Mouse (Mus musculus) MEL (cell line): ENCODE measurements around the gene Nubp2.

ENCODE experiments used
- BHLHE40 ChIP-seq: IDR thresholded peaks from 2 replicates; pipeline ENCODE4 v1.6.1; 2012; ENCODE audit warnings: low read depth, mild to moderate bottlenecking, inconsistent platforms, low read length, improper control_type of control experiment, borderline replicate concordance
- CTCF ChIP-seq, 3 experiments: IDR thresholded peaks in 2 of 3; conservative IDR thresholded peaks in 1 of 3; 2 replicates each; pipeline ENCODE4 v1.5.1; 2011 to 2012; ENCODE audit warnings: low read length in 3 of 3, low read depth in 2 of 3, mild to moderate bottlenecking in 2 of 3, improper control_type of control experiment in 1 of 3, inconsistent platforms in 1 of 3, mixed read lengths in 1 of 3, moderate library complexity in 1 of 3; ENCODE audit not compliant: control insufficient read depth in 1 of 3, insufficient read depth in 1 of 3, poor library complexity in 1 of 3, severe bottlenecking in 1 of 3
- HCFC1 ChIP-seq: IDR thresholded peaks from 2 replicates; pipeline ENCODE4 v1.6.1; 2012; ENCODE audit warnings: low read depth, mild to moderate bottlenecking, inconsistent platforms, low read length, improper control_type of control experiment, moderate library complexity
- POLR2A ChIP-seq, 2 experiments: IDR thresholded peaks; 2 replicates each; pipeline ENCODE4 v1.6.1; 2011 to 2012; ENCODE audit warnings: low read length in 2 of 2, mild to moderate bottlenecking in 2 of 2, control low read depth in 1 of 2, improper control_type of control experiment in 1 of 2, low read depth in 1 of 2, moderate library complexity in 1 of 2; ENCODE audit not compliant: control insufficient read depth in 1 of 2, insufficient read depth in 1 of 2, poor library complexity in 1 of 2
- RCOR1 ChIP-seq: IDR thresholded peaks from 2 replicates; pipeline ENCODE4 v1.6.1; 2012; ENCODE audit warnings: low read depth, mild to moderate bottlenecking, inconsistent platforms, low read length, improper control_type of control experiment
- SIN3A ChIP-seq: IDR thresholded peaks from 2 replicates; pipeline ENCODE4 v1.6.1; 2012; ENCODE audit warnings: low read length, improper control_type of control experiment, inconsistent platforms
- TBP ChIP-seq: IDR thresholded peaks from 2 replicates; pipeline ENCODE4 v1.8.0; 2011; ENCODE audit warnings: low read depth, low read length, improper control_type of control experiment
- USF1 ChIP-seq: IDR thresholded peaks from 2 replicates; pipeline ENCODE4 v1.6.1; 2014; ENCODE audit warnings: low read depth, mild to moderate bottlenecking, inconsistent platforms, low read length, improper control_type of control experiment, moderate library complexity

- TF ChIP-seq SIN3A (no peak), USF1 (no peak), POLR2A (IDR thresholded peaks at IDR 0.05; ENCODE audit: control insufficient read depth in 1 of 2, insufficient read depth in 1 of 2, low read depth in 1 of 2, low read length in 2 of 2, poor library complexity in 1 of 2) (no peak), HCFC1 (no peak), CTCF (IDR thresholded peaks at IDR 0.05 in 2 of 3, conservative IDR thresholded peaks at IDR 0.05 in 1 of 3; ENCODE audit: control insufficient read depth in 1 of 3, insufficient read depth in 1 of 3, low read depth in 2 of 3, low read length in 3 of 3, poor library complexity in 1 of 3, severe bottlenecking in 1 of 3) (no peak; a peak in 1 of 6 replicates), BHLHE40 (no peak), TBP (no peak), RCOR1 (no peak)
These were observed 35.4 kb downstream of the Nubp2 start for GRCm38 (mm10) chr17:24850773-24851127.
